Mouse (Mus musculus) limb, embryonic 10.5 days (tissue): Measurements from ENCODE around the gene Htatip2. TPM values are rescaled to one million over a fixed set of nuclear protein-coding genes. Genes with fewer than 3 reads are reported as not detected.

Source experiments
- DNase-seq: peaks from one replicate; pipeline ENCODE4 v3.0.0-alpha.2; 2017; ENCODE audit warnings: low spot score
- H3K27ac ChIP-seq: fragments of 300-500 bp; sonication (generic); 2 replicates; pipeline ENCODE4 v1.5.1; 2016; ENCODE audit warnings: mild to moderate bottlenecking
- H3K27me3 ChIP-seq: fragments of 300-500 bp; sonication (generic); 2 replicates; pipeline ENCODE4 v1.6.1; 2016; ENCODE audit warnings: low read depth, mild to moderate bottlenecking; ENCODE audit not compliant: poor library complexity, severe bottlenecking
- H3K36me3 ChIP-seq: fragments of 300-500 bp; sonication (generic); 2 replicates; pipeline ENCODE4 v1.6.1; 2016; ENCODE audit warnings: mild to moderate bottlenecking, moderate library complexity
- H3K4me1 ChIP-seq: fragments of 300-500 bp; sonication (generic); 2 replicates; pipeline ENCODE4 v1.6.1; 2016
- H3K4me3 ChIP-seq: fragments of 300-500 bp; sonication (generic); 2 replicates; pipeline ENCODE4 v1.5.1; 2016; ENCODE audit warnings: mild to moderate bottlenecking, moderate library complexity
- H3K9me3 ChIP-seq: fragments of 300-500 bp; sonication (generic); replicated peaks from 2 replicates; pipeline ENCODE4 v1.6.1; 2016; ENCODE audit warnings: mild to moderate bottlenecking
- WGBS: fragments of 180-500 bp; shearing (Covaris S2); methylation state at CpG from one replicate; pipeline ENCODE4 v1.1.7; 2016; 5-methylcytosine and 5-hydroxymethylcytosine counted together
- polyA plus RNA-seq: library from polyadenylated mRNA; unstranded; fragments of >200 nt; fragmentation: Nextera tagmentation; extraction: Ambion mirVana; gene quantifications from 2 replicates; pipeline ENCODE4 v1.2.1, GENCODE M21; 2016

Gene Htatip2
- polyA plus RNA-seq = 2.7 and 4.1 TPM in 2 replicates

GRCm38 (mm10) chr7:49758934-49759571, at the start of gene Htatip2:
Gene Htatip2 (plus strand): TSS chr7:49759115.
- Histone ChIP-seq H3K4me3 (peak within 1 kb of the TSS; percentile 62), H3K27me3 (peaks cover 59% of the 10 kb centered on the region), H3K36me3 (no peaks in the 10 kb centered on the region), H3K9me3 (no peaks in the 10 kb centered on the region), H3K27ac (peak within 1 kb of the TSS; percentile 73), H3K4me1 (peaks cover 6% of the 10 kb centered on the region; the same call in 1 of the 2 replicates)
- WGBS = 1% methylated on average over 42 of the region's 42 CpGs
- DNase-seq = peak; percentile 56

- Histone ChIP-seq H3K27ac (no peak overlapping the region), H3K4me3 (no peak overlapping the region), H3K9me3 (no peaks in the 10 kb centered on the region), H3K36me3 (no peaks in the 10 kb centered on the region), H3K4me1 (peaks cover 11% of the 10 kb centered on the region), H3K27me3 (peaks cover 53% of the 10 kb centered on the region)
- WGBS = 27% methylated on average over 9 of the region's 9 CpGs
- no peak for DNase-seq
Measured at GRCm38 (mm10) chr7:49709381-49710021, 49.4 kb upstream of the Htatip2 start.

GRCm38 (mm10) chr7:49717942-49718733, 40.8 kb upstream of the Htatip2 start:
- Histone ChIP-seq H3K4me1 (no peaks in the 10 kb centered on the region), H3K9me3 (no peaks in the 10 kb centered on the region), H3K4me3 (no peak overlapping the region), H3K27ac (no peak overlapping the region), H3K27me3 (no peaks in the 10 kb centered on the region), H3K36me3 (no peaks in the 10 kb centered on the region)
- DNase-seq = no peak
- 84% methylated on average over 15 of the region's 15 CpGs for WGBS

- no peak for DNase-seq
- WGBS = 77% methylated on average over 4 of the region's 4 CpGs
- Histone ChIP-seq H3K4me3 (no peak overlapping the region), H3K4me1 (no peaks in the 10 kb centered on the region), H3K9me3 (no peaks in the 10 kb centered on the region), H3K36me3 (no peaks in the 10 kb centered on the region), H3K27ac (no peak overlapping the region), H3K27me3 (no peaks in the 10 kb centered on the region)
Measured at GRCm38 (mm10) chr7:49734342-49734741, 24.6 kb upstream of the Htatip2 start.

- peaks cover 14% of the 10 kb centered on the region for H3K4me1 ChIP-seq
- WGBS = 82% methylated on average over 8 of the region's 8 CpGs
- H3K27me3 ChIP-seq = peaks cover 4% of the 10 kb centered on the region
- no peak overlapping the region for H3K27ac ChIP-seq
- no peak overlapping the region for H3K4me3 ChIP-seq
- no peaks in the 10 kb centered on the region for H3K36me3 ChIP-seq
- no peaks in the 10 kb centered on the region for H3K9me3 ChIP-seq
- DNase-seq = no peak
Measured at GRCm38 (mm10) chr7:49739448-49739847, 19.5 kb upstream of the Htatip2 start.

GRCm38 (mm10) chr7:49741474-49741873, 17.4 kb upstream of the Htatip2 start:
- Histone ChIP-seq H3K9me3 (no peaks in the 10 kb centered on the region), H3K36me3 (no peaks in the 10 kb centered on the region), H3K4me1 (peaks cover 14% of the 10 kb centered on the region), H3K27me3 (peaks cover 4% of the 10 kb centered on the region), H3K4me3 (no peak overlapping the region), H3K27ac (no peak overlapping the region)
- 29% methylated on average over 5 of the region's 5 CpGs for WGBS
- no peak for DNase-seq

GRCm38 (mm10) chr7:49741923-49742322, 17.0 kb upstream of the Htatip2 start:
- 16% methylated on average over 10 of the region's 10 CpGs for WGBS
- peaks cover 4% of the 10 kb centered on the region for H3K27me3 ChIP-seq
- DNase-seq = no peak
- H3K4me3 ChIP-seq = no peak overlapping the region
- no peaks in the 10 kb centered on the region for H3K36me3 ChIP-seq
- no peak overlapping the region for H3K27ac ChIP-seq
- peaks cover 14% of the 10 kb centered on the region for H3K4me1 ChIP-seq
- H3K9me3 ChIP-seq = no peaks in the 10 kb centered on the region

GRCm38 (mm10) chr7:49751148-49751547, 7.8 kb upstream of the Htatip2 start:
- WGBS = 9% methylated on average over 4 of the region's 4 CpGs
- DNase-seq = no peak
- Histone ChIP-seq H3K4me1 (peaks cover 4% of the 10 kb centered on the region; the same call in 1 of the 2 replicates), H3K36me3 (no peaks in the 10 kb centered on the region), H3K4me3 (no peak overlapping the region), H3K27ac (no peak overlapping the region), H3K27me3 (peaks cover 40% of the 10 kb centered on the region), H3K9me3 (no peaks in the 10 kb centered on the region)

- H3K4me3 ChIP-seq = 0 out of 2 replicates have a peak overlapping the region, but pooled peaks have one; percentile 0
- 28% methylated on average over 25 of the region's 25 CpGs for WGBS
- DNase-seq = peak; percentile 62
- no peak overlapping the region for H3K27ac ChIP-seq
- no peaks in the 10 kb centered on the region for H3K9me3 ChIP-seq
- H3K27me3 ChIP-seq = peaks cover 52% of the 10 kb centered on the region
- H3K4me1 ChIP-seq = peaks cover 4% of the 10 kb centered on the region; the same call in 1 of the 2 replicates
- H3K36me3 ChIP-seq = no peaks in the 10 kb centered on the region
Measured at GRCm38 (mm10) chr7:49752730-49753506, 6.0 kb upstream of the Htatip2 start.

- Histone ChIP-seq H3K36me3 (no peaks in the 10 kb centered on the region), H3K27me3 (peaks cover 70% of the 10 kb centered on the region), H3K27ac (no peak overlapping the region), H3K4me3 (no peak overlapping the region), H3K4me1 (peaks cover 10% of the 10 kb centered on the region), H3K9me3 (no peaks in the 10 kb centered on the region)
- 6% methylated on average over 9 of the region's 9 CpGs for WGBS
- peak; percentile 68 for DNase-seq
Measured at GRCm38 (mm10) chr7:49754767-49755166, 4.1 kb upstream of the Htatip2 start.

GRCm38 (mm10) chr7:49762605-49763004, 3.7 kb downstream of the Htatip2 start:
- no peak overlapping the region for H3K27ac ChIP-seq
- H3K27me3 ChIP-seq = peaks cover 36% of the 10 kb centered on the region
- DNase-seq = no peak
- whole genome bisulfite sequencing = 81% methylated on average over 13 of the region's 13 CpGs
- no peaks in the 10 kb centered on the region for H3K36me3 ChIP-seq
- no peak overlapping the region for H3K4me3 ChIP-seq
- no peaks in the 10 kb centered on the region for H3K9me3 ChIP-seq
- H3K4me1 ChIP-seq = peaks cover 6% of the 10 kb centered on the region; the same call in 1 of the 2 replicates

- H3K27ac ChIP-seq = no peak overlapping the region
- peaks cover 20% of the 10 kb centered on the region for H3K27me3 ChIP-seq
- no peak overlapping the region for H3K4me3 ChIP-seq
- peaks cover 2% of the 10 kb centered on the region; the same call in 1 of the 2 replicates for H3K4me1 ChIP-seq
- no peaks in the 10 kb centered on the region for H3K9me3 ChIP-seq
- 85% methylated on average over 10 of the region's 10 CpGs for WGBS
- no peak for DNase-seq
- H3K36me3 ChIP-seq = no peaks in the 10 kb centered on the region
Measured at GRCm38 (mm10) chr7:49764011-49764716, 5.2 kb downstream of the Htatip2 start.
